Comparison of ENCODE assay signal across 8 mouse cellular contexts in the genomic region with DNA sequence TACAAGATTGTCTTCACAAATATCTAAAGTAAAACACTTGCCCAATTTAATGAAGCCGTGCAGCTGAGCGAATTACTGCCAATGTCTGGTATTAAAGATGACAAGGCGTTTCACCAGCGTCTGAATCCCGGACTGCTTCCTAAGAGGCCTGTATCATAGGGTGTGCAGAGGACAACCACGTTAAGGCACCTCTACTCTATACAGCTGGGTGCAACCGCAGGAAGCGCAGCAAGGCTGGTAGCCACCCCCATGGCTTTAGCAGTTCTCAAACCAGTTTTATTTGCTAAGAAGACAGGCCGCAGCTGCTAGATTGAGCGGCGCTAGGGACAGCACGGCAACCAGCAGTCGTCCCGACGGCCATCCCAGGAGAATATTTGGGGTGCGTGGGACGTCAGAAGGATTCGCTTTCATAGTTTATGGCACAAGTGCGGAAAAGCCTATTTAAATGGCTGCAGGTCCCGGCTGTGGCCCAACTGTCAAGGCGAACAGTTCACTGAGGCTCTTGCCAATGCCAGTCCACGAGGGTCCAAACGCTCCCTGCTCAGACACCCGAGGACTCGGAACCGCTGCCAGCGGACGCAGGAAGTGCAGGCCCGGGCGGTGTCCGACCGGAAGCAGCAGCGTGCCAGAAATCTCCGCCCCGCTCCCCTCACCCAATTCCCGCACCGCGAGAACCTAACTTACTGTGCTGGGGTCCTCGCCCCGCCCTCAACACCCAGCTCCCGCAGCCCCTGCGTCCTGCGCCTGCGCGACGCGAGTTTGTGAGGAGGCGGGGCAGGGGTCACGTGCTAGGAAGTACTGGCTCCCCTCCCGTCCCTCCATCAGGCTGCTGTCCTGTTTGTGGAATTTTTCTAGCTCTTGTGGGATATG. TPM values are rescaled to one million over a fixed set of nuclear protein-coding genes. Genes with fewer than 3 reads are reported as not detected.
DNase-seq lines count a peak whose midpoint lies in the region; ATAC-seq and TF ChIP-seq lines count a peak whose summit lies in the region.

TSS of gene Rfesd (minus strand) at position 746 of the 870 bp plus-strand sequence.

- peak within 1 kb of the TSS; percentile 92 for H3K27ac ChIP-seq in heart, embryonic 12.5 days (ENCODE audit: poor library complexity, severe bottlenecking)
- H3K27ac ChIP-seq in kidney, postnatal 0 days = peak within 1 kb of the TSS; percentile 97
- H3K27ac ChIP-seq in liver, embryonic 11.5 days (ENCODE audit: low read depth, low read length) = peak within 1 kb of the TSS; percentile 94
- H3K27ac ChIP-seq in stomach, embryonic 14.5 days (ENCODE audit: low read length) = peak within 1 kb of the TSS; percentile 86

- H3K9me3 ChIP-seq in erythroblast, embryonic 14.5 days (ENCODE audit: control insufficient read depth, low read length) = no peaks in the 10 kb centered on the region
- H3K9me3 ChIP-seq in heart, embryonic 12.5 days (replicated peaks) = no peaks in the 10 kb centered on the region
- no peaks in the 10 kb centered on the region for H3K9me3 ChIP-seq in kidney, postnatal 0 days (replicated peaks; ENCODE audit: low read length)
- H3K9me3 ChIP-seq in liver, embryonic 11.5 days (ENCODE audit: control insufficient read depth, low read length) = no peaks in the 10 kb centered on the region
- H3K9me3 ChIP-seq in stomach, embryonic 14.5 days (ENCODE audit: control insufficient read depth, low read depth, low read length) = no peaks in the 10 kb centered on the region

- H3ac ChIP-seq in C2C12 (ENCODE audit: control insufficient read depth, insufficient read length, low read depth) = peak within 1 kb of the TSS; percentile 75

- no peak for TF ChIP-seq CTCF in C2C12 (IDR thresholded peaks at IDR 0.05; ENCODE audit: control insufficient read depth, insufficient read depth, insufficient read length)
- no peak for TF ChIP-seq CTCF in brain, embryonic 14.5 days (IDR thresholded peaks at IDR 0.05; ENCODE audit: borderline replicate concordance, extremely low read depth, insufficient read depth, insufficient read length)
- no peak for TF ChIP-seq CTCF in kidney, postnatal 0 days (IDR thresholded peaks at IDR 0.05; ENCODE audit: low read depth)

- H3K4me3 ChIP-seq in C2C12 (ENCODE audit: insufficient read depth, poor library complexity, severe bottlenecking) = peak within 1 kb of the TSS; percentile 55
- peak within 1 kb of the TSS; percentile 83 for H3K4me3 ChIP-seq in erythroblast, embryonic 14.5 days (replicated peaks)
- H3K4me3 ChIP-seq in heart, embryonic 12.5 days = peak within 1 kb of the TSS; percentile 71
- peak within 1 kb of the TSS; percentile 72 for H3K4me3 ChIP-seq in kidney, postnatal 0 days (replicated peaks; ENCODE audit: low read depth, low read length)
- H3K4me3 ChIP-seq in liver, embryonic 11.5 days (ENCODE audit: low read depth, low read length) = peak within 1 kb of the TSS; percentile 77
- peak within 1 kb of the TSS; percentile 63 for H3K4me3 ChIP-seq in stomach, embryonic 14.5 days (ENCODE audit: low read depth, low read length)

- peak; percentile 97 for ATAC-seq in heart, embryonic 12.5 days (ENCODE audit: insufficient number of reproducible peaks, low FRiP score)
- ATAC-seq in kidney, postnatal 0 days (replicated peaks; ENCODE audit: low FRiP score, low read depth) = peak; percentile 100
- ATAC-seq in liver, embryonic 11.5 days (replicated peaks; ENCODE audit: low FRiP score) = peak; percentile 95
- ATAC-seq in stomach, embryonic 14.5 days (ENCODE audit: insufficient number of reproducible peaks, insufficient read depth, low FRiP score, low read depth) = peak; percentile 100

- H3K9ac ChIP-seq in heart, embryonic 12.5 days = peak within 1 kb of the TSS; percentile 86
- H3K9ac ChIP-seq in kidney, postnatal 0 days (ENCODE audit: low read depth, low read length) = peak within 1 kb of the TSS; percentile 93
- peak within 1 kb of the TSS; percentile 94 for H3K9ac ChIP-seq in liver, embryonic 11.5 days (ENCODE audit: low read depth, low read length)
- H3K9ac ChIP-seq in stomach, embryonic 14.5 days (replicated peaks; ENCODE audit: low read depth, low read length) = peak within 1 kb of the TSS; percentile 75

- peaks cover 33% of the 10 kb centered on the region for H3K4me1 ChIP-seq in erythroblast, embryonic 14.5 days (ENCODE audit: control insufficient read depth)
- peaks cover 3% of the 10 kb centered on the region; the same call in 1 of the 2 replicates for H3K4me1 ChIP-seq in heart, embryonic 12.5 days (replicated peaks)
- 0 out of 2 replicates have a peak, but pooled peaks cover 3% of the 10 kb centered on the region for H3K4me1 ChIP-seq in kidney, postnatal 0 days (replicated peaks; ENCODE audit: insufficient read depth, low read length)
- no peaks in the 10 kb centered on the region; the same call in 1 of the 2 replicates for H3K4me1 ChIP-seq in liver, embryonic 11.5 days (replicated peaks; ENCODE audit: control insufficient read depth, insufficient read depth, low read length)
- H3K4me1 ChIP-seq in stomach, embryonic 14.5 days (ENCODE audit: control insufficient read depth, insufficient read depth, low read length) = no peaks in the 10 kb centered on the region

- no peaks in the 10 kb centered on the region for H3K79me3 ChIP-seq in C2C12 (ENCODE audit: low read depth)

- peak within 1 kb of the TSS; percentile 76 for H3K4me2 ChIP-seq in heart, embryonic 12.5 days
- peak within 1 kb of the TSS; percentile 82 for H3K4me2 ChIP-seq in kidney, postnatal 0 days (ENCODE audit: low read length)
- peak within 1 kb of the TSS; percentile 64 for H3K4me2 ChIP-seq in liver, embryonic 11.5 days
- peak within 1 kb of the TSS; percentile 63 for H3K4me2 ChIP-seq in stomach, embryonic 14.5 days (replicated peaks; ENCODE audit: low read depth, low read length)

- peak; percentile 82; the same call in 1 of the 2 replicates for TF ChIP-seq POLR2A in brain, embryonic 14.5 days (IDR thresholded peaks at IDR 0.05; ENCODE audit: borderline replicate concordance, extremely low read depth, insufficient read depth, insufficient read length, poor library complexity, severe bottlenecking)

- 1% methylated on average over 50 of the region's 50 CpGs for WGBS in heart, embryonic 12.5 days
- WGBS in kidney, postnatal 0 days = 2% methylated on average over 48 of the region's 50 CpGs
- under 1% methylated on average over 50 of the region's 50 CpGs for WGBS in liver, embryonic 11.5 days
- WGBS in stomach, embryonic 14.5 days = under 1% methylated on average over 50 of the region's 50 CpGs

- H3K36me3 ChIP-seq in C2C12 (ENCODE audit: control insufficient read depth, insufficient read depth) = no peaks in the 10 kb centered on the region
- H3K36me3 ChIP-seq in erythroblast, embryonic 14.5 days (ENCODE audit: control insufficient read depth) = peaks cover 9% of the 10 kb centered on the region
- no peaks in the 10 kb centered on the region for H3K36me3 ChIP-seq in heart, embryonic 12.5 days
- no peaks in the 10 kb centered on the region for H3K36me3 ChIP-seq in kidney, postnatal 0 days (ENCODE audit: insufficient read depth, low read length)
- no peaks in the 10 kb centered on the region for H3K36me3 ChIP-seq in liver, embryonic 11.5 days (ENCODE audit: control insufficient read depth, insufficient read depth, low read length)
- H3K36me3 ChIP-seq in stomach, embryonic 14.5 days (ENCODE audit: control insufficient read depth, insufficient read depth, low read length) = no peaks in the 10 kb centered on the region

- DNase-seq in brain, embryonic 14.5 days (ENCODE audit: low read depth) = peak; percentile 99
- DNase-seq in kidney, postnatal 0 days (ENCODE audit: low spot score) = peak; percentile 99
- peak; percentile 94 for DNase-seq in liver, embryonic 11.5 days (ENCODE audit: low spot score)
- DNase-seq in naive thymus-derived CD4-positive, alpha-beta T cell, adult 2 months (ENCODE audit: low read depth) = peak; percentile 98

- H3K27me3 ChIP-seq in C2C12 (ENCODE audit: control insufficient read depth, insufficient read depth, insufficient read length) = no peaks in the 10 kb centered on the region
- no peaks in the 10 kb centered on the region for H3K27me3 ChIP-seq in erythroblast, embryonic 14.5 days (ENCODE audit: control insufficient read depth)
- no peaks in the 10 kb centered on the region for H3K27me3 ChIP-seq in heart, embryonic 12.5 days (replicated peaks)
- H3K27me3 ChIP-seq in kidney, postnatal 0 days (ENCODE audit: insufficient read depth, low read length) = no peaks in the 10 kb centered on the region
- no peaks in the 10 kb centered on the region for H3K27me3 ChIP-seq in liver, embryonic 11.5 days (replicated peaks; ENCODE audit: control insufficient read depth, insufficient read depth, low read length)
- no peaks in the 10 kb centered on the region for H3K27me3 ChIP-seq in stomach, embryonic 14.5 days (ENCODE audit: control insufficient read depth, insufficient read depth, low read length)

- peaks cover 11% of the 10 kb centered on the region for H3K79me2 ChIP-seq in C2C12 (ENCODE audit: control insufficient read depth, insufficient read depth)

TF ChIP-seq in C2C12, 6 proteins besides CTCF, POLR2A, EP300 and RAD21:
- TF ChIP-seq MAX (IDR thresholded peaks at IDR 0.05) (peak; percentile 10), USF1 (IDR thresholded peaks at IDR 0.05; ENCODE audit: low read depth) (peak; percentile 88), MYOG (IDR thresholded peaks at IDR 0.05; ENCODE audit: control insufficient read depth, extremely low read depth, insufficient read length) (no peak)

RNA-seq across cellular contexts. Expression of gene Rfesd, which starts in this region (rescaled TPM):
- polyA plus RNA-seq in C2C12 (2012; fragmentation: generic; extraction: Trizol) = 6.0 TPM
- 10.8 TPM in 2 replicates for polyA plus RNA-seq in brain, embryonic 14.5 days (2012; rRNA removed)
- polyA plus RNA-seq in erythroblast, embryonic 14.5 days (2012) = 0.90 and 1.3 TPM in 2 replicates
- 21.3 and 22.7 TPM in 2 replicates for polyA plus RNA-seq in heart, embryonic 12.5 days (2016; fragmentation: Nextera tagmentation; extraction: Ambion mirVana)
- 24.6 and 24.8 TPM in 2 replicates for polyA plus RNA-seq in kidney, postnatal 0 days (2015; fragmentation: Nextera tagmentation; extraction: Ambion mirVana)
- 183 and 193 TPM in 2 replicates for polyA plus RNA-seq in liver, embryonic 11.5 days (2014; fragmentation: Nextera tagmentation; extraction: Ambion mirVana)
- polyA plus RNA-seq in stomach, embryonic 14.5 days (2014; fragmentation: Nextera tagmentation; extraction: Ambion mirVana) = 18.4 and 22.7 TPM in 2 replicates

Comparison
In these comparisons a context has a peak if more than half of its experiments do, and no peak if none do; other contexts are left out.
1. Peak in every context shown above with its lines: DNase-seq, ATAC-seq, H3K4me3 ChIP-seq and H3K27ac ChIP-seq.